Mouse (Mus musculus) megakaryocyte progenitor cell, adult 5-6 weeks (primary cell): Measurements from ENCODE around the gene B3gat3. TPM values are rescaled to one million over a fixed set of nuclear protein-coding genes. Genes with fewer than 3 reads are reported as not detected.
A peak's percentile ranks its signal among the peaks of the same experiment; 100 is the strongest.
"Not testable (repeated sequence)": the region's sequence is repeated elsewhere in the genome, so short reads cannot be mapped to it uniquely, and the experiment has no call there.

ENCODE experiments used
- ATAC-seq: replicated peaks from 2 replicates; pipeline ENCODE4 v1.8.0; 2016; ENCODE audit warnings: mild to moderate bottlenecking, moderate TSS enrichment, inconsistent platforms; ENCODE audit not compliant: poor library complexity
- total RNA-seq, 2 experiments: library from RNA; stranded (forward) in 1 of 2; stranded (reverse) in 1 of 2; fragments of 157-497, 149-512 nt in 1 of 2; fragments of 200-1000 nt in 1 of 2; gene quantifications; 2 replicates each; pipeline versions ENCODE4 v1.2.3 to v1.2.4; 2015 to 2017

B3gat3 gene
- total RNA-seq, 2 experiments from 2014 or later = 12.7 to 21.6 TPM

GRCm38 (mm10) chr19:8941515-8942217 is 21.5 kb downstream of the B3gat3 start, which contains the start of gene Mta2:
Gene Mta2 (plus strand): TSS chr19:8941875.
- peak; percentile 79 for ATAC-seq

- ATAC-seq = peak; percentile 3
These were observed 22.2 kb downstream of the B3gat3 start for GRCm38 (mm10) chr19:8942276-8942964.

- no peak for ATAC-seq
These were observed 22.9 kb downstream of the B3gat3 start for GRCm38 (mm10) chr19:8943047-8943446.

- peak; percentile 59 for ATAC-seq
These were observed 23.9 kb downstream of the B3gat3 start for GRCm38 (mm10) chr19:8944062-8944461.

GRCm38 (mm10) chr19:8944750-8945149 is 24.6 kb downstream of the B3gat3 start:
- peak; percentile 18; the same call in 1 of the 2 replicates for ATAC-seq

GRCm38 (mm10) chr19:8945251-8945650 is 25.1 kb downstream of the B3gat3 start:
- no peak for ATAC-seq

- peak; percentile 18; the same call in 1 of the 2 replicates for ATAC-seq
These were observed 26.8 kb downstream of the B3gat3 start for GRCm38 (mm10) chr19:8946929-8947328.

GRCm38 (mm10) chr19:8950190-8950589 is 30.0 kb downstream of the B3gat3 start:
- ATAC-seq = no peak

GRCm38 (mm10) chr19:8952241-8952640 is 32.1 kb downstream of the B3gat3 start:
- ATAC-seq = no peak

- ATAC-seq = peak; percentile 96
These were observed 33.2 kb downstream of the B3gat3 start, which contains the start of gene Tut1 for GRCm38 (mm10) chr19:8953135-8954039. Gene Tut1 (plus strand): TSS chr19:8953847.

- no peak for ATAC-seq
These were observed 34.0 kb downstream of the B3gat3 start for GRCm38 (mm10) chr19:8954171-8954570.

GRCm38 (mm10) chr19:8962256-8962655 is 42.1 kb downstream of the B3gat3 start:
- no peak for ATAC-seq

- no peak for ATAC-seq
These were observed 44.9 kb downstream of the B3gat3 start for GRCm38 (mm10) chr19:8965075-8965474.

GRCm38 (mm10) chr19:8965771-8966170 is 45.6 kb downstream of the B3gat3 start:
- ATAC-seq = no peak

GRCm38 (mm10) chr19:8966198-8966589 is 46.0 kb downstream of the B3gat3 start:
- ATAC-seq = no peak

GRCm38 (mm10) chr19:8966590-8967372 is 46.6 kb downstream of the B3gat3 start, which contains the start of gene Eef1g:
Gene Eef1g (plus strand): TSS chr19:8967041.
- peak; percentile 92 for ATAC-seq

GRCm38 (mm10) chr19:8967373-8967743 is 47.2 kb downstream of the B3gat3 start:
- no peak for ATAC-seq

GRCm38 (mm10) chr19:8967893-8968292 is 47.7 kb downstream of the B3gat3 start:
- ATAC-seq = no peak

GRCm38 (mm10) chr19:8972491-8972890 is 52.3 kb downstream of the B3gat3 start:
- not testable (repeated sequence) for ATAC-seq

- no peak for ATAC-seq
These were observed 54.5 kb downstream of the B3gat3 start for GRCm38 (mm10) chr19:8974638-8975037.
